Mouse (Mus musculus): ENCODE results near the gene Eif4g2.

DNA sequence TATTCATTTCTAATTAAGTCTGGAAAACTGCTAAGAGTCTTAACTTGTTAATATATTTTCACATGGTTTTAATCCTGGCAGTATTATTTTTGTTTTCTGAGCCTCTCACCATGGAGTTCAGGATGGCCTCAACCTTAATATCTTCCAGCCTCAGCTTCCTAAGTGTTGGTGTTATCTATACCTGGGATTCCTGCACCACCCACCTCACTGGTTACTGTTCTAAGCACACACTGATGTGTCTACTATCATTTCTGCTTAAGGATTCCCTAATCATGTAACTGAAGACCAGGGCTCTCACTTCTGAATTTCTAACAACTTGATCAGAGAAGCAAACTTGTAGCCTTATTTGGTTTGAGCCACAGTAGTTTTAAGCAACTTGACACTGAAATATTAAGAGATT, 2.3 kb upstream of the Eif4g2 start:
- TF ChIP-seq CTCF (IDR thresholded peaks at IDR 0.05; ENCODE audit: extremely low read depth, insufficient read depth, low read length) = no peak
- TF ChIP-seq POLR2A (IDR thresholded peaks at IDR 0.05; ENCODE audit: extremely low read depth, insufficient read depth, low read length) = no peak

All from cortical plate, adult 2 months (tissue).